Mouse (Mus musculus) MEL (cell line): Measurements from ENCODE around the gene Cfap46. TPM values are rescaled to one million over a fixed set of nuclear protein-coding genes. Genes with fewer than 3 reads are reported as not detected.

Experiments used
- DNase-seq: peaks from one replicate; pipeline ENCODE4 v3.0.0; 2011; ENCODE audit warnings: low read depth, low spot score
- H3K27ac ChIP-seq: 2 replicates; pipeline ENCODE4 v1.5.1; 2012; ENCODE audit warnings: low read depth, mild to moderate bottlenecking, control low read depth, low read length, moderate library complexity; ENCODE audit not compliant: control insufficient read depth
- H3K27me3 ChIP-seq, 2 experiments: fragments of 150-350 bp in 1 of 2; sonication (generic) in 1 of 2; 2 replicates each; pipeline ENCODE4 v1.6.1; 2012; ENCODE audit warnings: low read length in 2 of 2, mild to moderate bottlenecking in 2 of 2, improper control_type of control experiment in 1 of 2, moderate library complexity in 1 of 2; ENCODE audit not compliant: insufficient read depth in 2 of 2, control insufficient read depth in 1 of 2
- H3K36me3 ChIP-seq, 2 experiments: 2 replicates each; pipeline ENCODE4 v1.6.1; 2012 to 2014; ENCODE audit warnings: low read length in 2 of 2, improper control_type of control experiment in 1 of 2, inconsistent platforms in 1 of 2, mild to moderate bottlenecking in 1 of 2; ENCODE audit not compliant: insufficient read depth in 2 of 2, control insufficient read depth in 1 of 2
- H3K4me1 ChIP-seq, 2 experiments: fragments of 150-350 bp in 1 of 2; sonication (generic) in 1 of 2; 2 replicates each; pipeline ENCODE4 v1.6.1; 2012; ENCODE audit warnings: low read length in 2 of 2, improper control_type of control experiment in 1 of 2, mild to moderate bottlenecking in 1 of 2; ENCODE audit not compliant: insufficient read depth in 2 of 2, control insufficient read depth in 1 of 2
- H3K4me3 ChIP-seq, 2 experiments: fragments of 150-350 bp in 1 of 2; sonication (generic) in 1 of 2; 2 replicates each; pipeline ENCODE4 v1.5.1; 2012; ENCODE audit warnings: low read depth in 2 of 2, low read length in 2 of 2, mild to moderate bottlenecking in 2 of 2, moderate library complexity in 2 of 2, control low read depth in 1 of 2, improper control_type of control experiment in 1 of 2; ENCODE audit not compliant: control insufficient read depth in 1 of 2, insufficient read depth in 1 of 2
- H3K79me2 ChIP-seq: 2 replicates; pipeline ENCODE4 v1.6.1; 2012; ENCODE audit warnings: mild to moderate bottlenecking, low read length, moderate library complexity; ENCODE audit not compliant: control insufficient read depth, poor library complexity, insufficient read depth
- H3K9ac ChIP-seq: 2 replicates; pipeline ENCODE4 v1.6.1; 2012; ENCODE audit warnings: low read depth, mild to moderate bottlenecking, control low read depth, low read length, moderate library complexity; ENCODE audit not compliant: control insufficient read depth, poor library complexity, severe bottlenecking
- H3K9me3 ChIP-seq: fragments of 150-350 bp; sonication (generic); replicated peaks from 2 replicates; pipeline ENCODE4 v1.6.1; 2012; ENCODE audit warnings: mild to moderate bottlenecking, low read length, improper control_type of control experiment, moderate library complexity; ENCODE audit not compliant: insufficient read depth
- CHD1 ChIP-seq: IDR thresholded peaks from 2 replicates; pipeline ENCODE4 v1.6.1; 2012; ENCODE audit warnings: low read depth, mild to moderate bottlenecking, inconsistent platforms, low read length, improper control_type of control experiment
- CHD2 ChIP-seq: IDR thresholded peaks from 2 replicates; pipeline ENCODE4 v1.6.1; 2011; ENCODE audit warnings: low read length, improper control_type of control experiment
- CTCF ChIP-seq, 3 experiments: IDR thresholded peaks in 2 of 3; conservative IDR thresholded peaks in 1 of 3; 2 replicates each; pipeline ENCODE4 v1.5.1; 2011 to 2012; ENCODE audit warnings: low read length in 3 of 3, low read depth in 2 of 3, mild to moderate bottlenecking in 2 of 3, improper control_type of control experiment in 1 of 3, inconsistent platforms in 1 of 3, mixed read lengths in 1 of 3, moderate library complexity in 1 of 3; ENCODE audit not compliant: control insufficient read depth in 1 of 3, insufficient read depth in 1 of 3, poor library complexity in 1 of 3, severe bottlenecking in 1 of 3
- E2F4 ChIP-seq: IDR thresholded peaks from 2 replicates; pipeline ENCODE4 v1.6.1; 2011; ENCODE audit warnings: low read depth, low read length, improper control_type of control experiment, borderline replicate concordance
- EP300 ChIP-seq, 2 experiments: IDR thresholded peaks; 2 replicates each; pipeline ENCODE4 v1.6.1; 2011; ENCODE audit warnings: improper control_type of control experiment in 2 of 2, low read length in 2 of 2, low read depth in 1 of 2, mild to moderate bottlenecking in 1 of 2
- ETS1 ChIP-seq: IDR thresholded peaks from 2 replicates; pipeline ENCODE4 v1.6.1; 2012; ENCODE audit warnings: low read depth, mild to moderate bottlenecking, inconsistent platforms, low read length, improper control_type of control experiment, moderate library complexity
- GATA1 ChIP-seq: IDR thresholded peaks from 2 replicates; pipeline ENCODE4 v1.6.1; 2011; ENCODE audit warnings: low read depth, low read length, improper control_type of control experiment
- HCFC1 ChIP-seq: IDR thresholded peaks from 2 replicates; pipeline ENCODE4 v1.6.1; 2012; ENCODE audit warnings: low read depth, mild to moderate bottlenecking, inconsistent platforms, low read length, improper control_type of control experiment, moderate library complexity
- MAX ChIP-seq: IDR thresholded peaks from 2 replicates; pipeline ENCODE4 v1.6.1; 2011; ENCODE audit warnings: low read length, improper control_type of control experiment
- MAZ ChIP-seq: IDR thresholded peaks from 2 replicates; pipeline ENCODE4 v1.6.1; 2012; ENCODE audit warnings: low read depth, mild to moderate bottlenecking, inconsistent platforms, low read length, improper control_type of control experiment
- MEF2A ChIP-seq: IDR thresholded peaks from 2 replicates; pipeline ENCODE4 v1.6.1; 2014; ENCODE audit warnings: low read depth, mild to moderate bottlenecking, inconsistent platforms, low read length, improper control_type of control experiment; ENCODE audit not compliant: poor library complexity, insufficient replicate concordance, severe bottlenecking; ENCODE audit errors: extremely low read depth
- MYB ChIP-seq: IDR thresholded peaks from 2 replicates; pipeline ENCODE4 v1.6.1; 2011; ENCODE audit warnings: mild to moderate bottlenecking, low read depth, low read length, improper control_type of control experiment
- MYC ChIP-seq: IDR thresholded peaks from 2 replicates; pipeline ENCODE4 v1.6.1; 2011; ENCODE audit warnings: low read depth, mild to moderate bottlenecking, low read length, improper control_type of control experiment, moderate library complexity
- NELFE ChIP-seq: IDR thresholded peaks from 2 replicates; pipeline ENCODE4 v1.6.1; 2011; ENCODE audit warnings: low read depth, low read length, improper control_type of control experiment
- NRF1 ChIP-seq: IDR thresholded peaks from 2 replicates; pipeline ENCODE4 v1.6.1; 2014; ENCODE audit warnings: low read depth, mild to moderate bottlenecking, inconsistent platforms, low read length, improper control_type of control experiment, moderate library complexity; ENCODE audit not compliant: poor library complexity, insufficient read depth, severe bottlenecking
- POLR2A ChIP-seq, 2 experiments: IDR thresholded peaks; 2 replicates each; pipeline ENCODE4 v1.6.1; 2011 to 2012; ENCODE audit warnings: low read length in 2 of 2, mild to moderate bottlenecking in 2 of 2, control low read depth in 1 of 2, improper control_type of control experiment in 1 of 2, low read depth in 1 of 2, moderate library complexity in 1 of 2; ENCODE audit not compliant: control insufficient read depth in 1 of 2, insufficient read depth in 1 of 2, poor library complexity in 1 of 2
- POLR2AphosphoS5 ChIP-seq: IDR thresholded peaks from 2 replicates; pipeline ENCODE4 v1.6.1; 2012; ENCODE audit warnings: low read depth, borderline replicate concordance, mild to moderate bottlenecking, inconsistent platforms, low read length, moderate library complexity, mixed read lengths
- RCOR1 ChIP-seq: IDR thresholded peaks from 2 replicates; pipeline ENCODE4 v1.6.1; 2012; ENCODE audit warnings: low read depth, mild to moderate bottlenecking, inconsistent platforms, low read length, improper control_type of control experiment
- SMC3 ChIP-seq: IDR thresholded peaks from 2 replicates; pipeline ENCODE4 v1.6.1; 2011; ENCODE audit warnings: low read depth, low read length, improper control_type of control experiment
- TAL1 ChIP-seq: IDR thresholded peaks from 2 replicates; pipeline ENCODE4 v1.6.1; 2012; ENCODE audit warnings: mild to moderate bottlenecking, inconsistent platforms, low read length, moderate library complexity, mixed read lengths
- TCF12 ChIP-seq: IDR thresholded peaks from 2 replicates; pipeline ENCODE4 v1.6.1; 2014; ENCODE audit warnings: low read depth, mild to moderate bottlenecking, inconsistent platforms, low read length, improper control_type of control experiment, moderate library complexity
- UBTF ChIP-seq: IDR thresholded peaks from 2 replicates; pipeline ENCODE4 v1.6.1; 2012; ENCODE audit warnings: low read depth, mild to moderate bottlenecking, inconsistent platforms, low read length, improper control_type of control experiment, moderate library complexity, borderline replicate concordance; ENCODE audit not compliant: insufficient read depth
- USF2 ChIP-seq, 2 experiments: IDR thresholded peaks; 2 replicates each; pipeline ENCODE4 v1.6.1; 2011 to 2012; ENCODE audit warnings: improper control_type of control experiment in 2 of 2, low read length in 2 of 2, borderline replicate concordance in 1 of 2, inconsistent platforms in 1 of 2, low read depth in 1 of 2, mild to moderate bottlenecking in 1 of 2; ENCODE audit not compliant: insufficient read depth in 1 of 2
- ZC3H11A ChIP-seq: IDR thresholded peaks from 2 replicates; pipeline ENCODE4 v1.6.1; 2012; ENCODE audit warnings: low read depth, mild to moderate bottlenecking, inconsistent platforms, low read length, improper control_type of control experiment
- ZMIZ1 ChIP-seq: IDR thresholded peaks from 2 replicates; pipeline ENCODE4 v1.6.1; 2012; ENCODE audit warnings: low read depth, mild to moderate bottlenecking, inconsistent platforms, low read length, improper control_type of control experiment, moderate library complexity
- polyA plus RNA-seq, 2 experiments: library from polyadenylated mRNA; stranded (reverse) in 1 of 2; unstranded in 1 of 2; fragments of >175 nt in 1 of 2; fragments of >200 nt in 1 of 2; gene quantifications; 2 replicates each; pipeline versions ENCODE4 v1.2.1 to v1.2.4; 2012; ENCODE audit warnings: low replicate concordance in 2 of 2, low read depth in 1 of 2; ENCODE audit not compliant: insufficient read length in 2 of 2, insufficient read depth in 1 of 2, missing spikeins in 1 of 2
- total RNA-seq: library from RNA; depleted of rRNA; stranded (reverse); fragments of 300-350 nt; gene quantifications from 2 replicates; pipeline ENCODE4 v1.2.3, GENCODE M21; 2012

The Cfap46 gene
- total and polyA plus RNA-seq, 3 experiments = 0.03 to 0.04 TPM; not detected in 1

- DNase-seq = no peak
- Histone ChIP-seq H3K9ac (no peak overlapping the region), H3K36me3 (no peaks in the 10 kb centered on the region), H3K79me2 (no peaks in the 10 kb centered on the region)
- TF ChIP-seq SMC3 (no peak), MAZ (no peak), CHD2 (no peak), MAX (no peak), HCFC1 (no peak), MEF2A (no peak), MYB (no peak), NELFE (no peak), ZC3H11A (no peak), ZMIZ1 (no peak), UBTF (no peak), CHD1 (no peak), POLR2AphosphoS5 (no peak), ETS1 (no peak), MYC (no peak), E2F4 (no peak), POLR2A (IDR thresholded peaks at IDR 0.05; ENCODE audit: control insufficient read depth in 1 of 2, insufficient read depth in 1 of 2, low read depth in 1 of 2, low read length in 2 of 2, poor library complexity in 1 of 2) (no peak), RCOR1 (no peak)
- TF ChIP-seq, all 39 proteins: peak for 0
- Histone ChIP-seq H3K27ac (no peak overlapping the region), H3K9me3 (no peaks in the 10 kb centered on the region), H3K4me1 (no peaks in the 10 kb centered on the region), H3K27me3 (no peaks in the 10 kb centered on the region), H3K4me3 (no peak overlapping the region)
These were observed 22.2 kb upstream of the Cfap46 start for GRCm38 (mm10) chr7:139705781-139706180.

GRCm38 (mm10) chr7:139705081-139705480 is 21.5 kb upstream of the Cfap46 start:
- Histone ChIP-seq H3K79me2 (no peaks in the 10 kb centered on the region), H3K27ac (no peak overlapping the region), H3K9ac (no peak overlapping the region), H3K36me3 (no peaks in the 10 kb centered on the region), H3K4me3 (no peak overlapping the region), H3K27me3 (no peaks in the 10 kb centered on the region), H3K9me3 (no peaks in the 10 kb centered on the region), H3K4me1 (no peaks in the 10 kb centered on the region)
- 0 out of 2 replicates have a peak, but pooled peaks have one; percentile 9 for TF ChIP-seq ETS1
- peak; percentile 68 for TF ChIP-seq TAL1
- no peak for TF ChIP-seq SMC3
- TF ChIP-seq USF2 (IDR thresholded peaks at IDR 0.05; ENCODE audit: borderline replicate concordance in 1 of 2, insufficient read depth in 1 of 2, low read depth in 1 of 2, low read length in 2 of 2) = no peak
- no peak for TF ChIP-seq CTCF (IDR thresholded peaks at IDR 0.05 in 2 of 3, conservative IDR thresholded peaks at IDR 0.05 in 1 of 3; ENCODE audit: control insufficient read depth in 1 of 3, insufficient read depth in 1 of 3, low read depth in 2 of 3, low read length in 3 of 3, poor library complexity in 1 of 3, severe bottlenecking in 1 of 3)
- TF ChIP-seq CHD1 = no peak
- peak in 1 of 2 experiments; percentile 52; a peak in 2 of 4 replicates for TF ChIP-seq EP300 (IDR thresholded peaks at IDR 0.05; ENCODE audit: low read depth in 1 of 2, low read length in 2 of 2)
- no peak for TF ChIP-seq NRF1
- TF ChIP-seq TCF12 = peak; percentile 47; the same call in 1 of the 2 replicates
- TF ChIP-seq GATA1 = peak; percentile 13; the same call in 1 of the 2 replicates
- TF ChIP-seq POLR2A (IDR thresholded peaks at IDR 0.05; ENCODE audit: control insufficient read depth in 1 of 2, insufficient read depth in 1 of 2, low read depth in 1 of 2, low read length in 2 of 2, poor library complexity in 1 of 2) = no peak
- DNase-seq = peak; percentile 23
